Mouse (Mus musculus): ENCODE measurements around the gene D6Ertd527e. TPM values are rescaled to one million over a fixed set of nuclear protein-coding genes. Genes with fewer than 3 reads are reported as not detected.

D6Ertd527e gene
- polyA plus RNA-seq (2012) = 0.32 TPM in 1 of 2 replicates, not detected in the other

DNA sequence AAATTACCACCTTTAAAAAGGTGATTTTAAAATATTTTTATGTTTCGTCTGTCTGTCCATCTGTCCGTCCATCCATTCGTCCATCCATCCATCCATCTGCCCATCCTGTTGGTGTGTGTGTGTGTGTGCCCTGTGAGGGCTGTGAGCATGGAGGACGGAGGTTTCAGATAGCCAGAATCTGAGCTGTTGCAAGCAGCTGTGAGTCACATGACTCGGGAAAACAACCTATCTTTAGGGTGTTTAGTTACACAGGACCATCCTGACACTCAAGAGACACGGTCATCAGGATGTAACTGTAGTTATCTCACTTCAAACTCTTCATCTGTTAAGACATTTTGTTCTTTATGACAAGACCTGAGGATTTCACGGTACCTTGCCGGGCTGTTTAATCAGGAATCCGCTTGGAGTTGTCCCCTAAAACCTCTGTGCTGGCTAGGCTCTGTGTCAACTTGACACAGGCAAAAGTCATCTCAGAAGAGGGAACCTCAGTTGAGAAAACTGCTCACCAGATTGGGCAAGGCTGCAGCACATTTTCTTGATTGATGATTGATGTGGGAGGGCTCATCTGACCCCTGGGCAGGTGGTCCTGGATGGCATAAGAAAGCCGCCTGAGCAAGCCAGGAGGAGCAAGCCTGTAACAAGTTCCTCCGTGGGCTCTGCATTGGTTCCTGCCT, at the start of gene D6Ertd527e:
TSS of gene D6Ertd527e (plus strand) at position 624 of the 674 bp plus-strand sequence.

Other genes with a start within 250 kb of the D6Ertd527e start
- gene Nfu1, start 95.5 kb upstream of the D6Ertd527e start, polyA plus RNA-seq (2012) = 94.9 and 133 TPM in 2 replicates
- 13.1 and 13.7 TPM in 2 replicates for gene Gfpt1, start 61.9 kb upstream of the D6Ertd527e start, polyA plus RNA-seq (2012)
- gene Antxr1, start 231.1 kb downstream of the D6Ertd527e start, polyA plus RNA-seq (2012) = 0.03 and 0.11 TPM in 2 replicates
- gene Gkn1, start 246.2 kb downstream of the D6Ertd527e start, polyA plus RNA-seq (2012) = not detected in 2 replicates